Mouse (Mus musculus): ENCODE data around the gene Fam240a. TPM values are rescaled to one million over a fixed set of nuclear protein-coding genes. Genes with fewer than 3 reads are reported as not detected.

Gene Fam240a
- total and polyA plus RNA-seq, 2 experiments from 2014 or later, result 0.58 TPM; not detected in 1

DNA sequence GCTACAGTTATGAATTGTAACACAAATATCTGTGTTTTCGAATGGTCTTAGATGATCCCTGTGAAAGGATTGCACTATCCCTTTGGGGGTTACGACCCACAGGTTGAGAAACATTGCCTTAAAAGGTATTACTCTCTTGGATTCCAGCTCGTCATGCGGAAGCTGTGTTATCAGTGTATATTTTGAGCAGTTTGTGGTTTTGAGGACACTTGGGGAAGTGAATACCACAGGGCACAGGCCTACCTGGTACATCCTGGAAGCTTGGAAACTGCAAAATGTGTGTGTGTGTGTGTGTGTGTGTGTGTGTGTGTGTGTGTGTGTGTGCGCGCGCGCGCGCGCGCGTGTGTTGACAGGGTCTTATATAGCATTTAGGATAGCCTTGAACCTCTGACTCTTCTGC is 35.2 kb upstream of the Fam240a start:
- no peak for TF ChIP-seq CTCF (IDR thresholded peaks at IDR 0.05; ENCODE audit: low read depth)
- DNase-seq, result no peak
- H3K9me3 ChIP-seq (ENCODE audit: low read length), result no peaks in the 10 kb centered on the region
- H3K4me1 ChIP-seq (ENCODE audit: insufficient read depth), result peaks cover 5% of the 10 kb centered on the region; the same call in 1 of the 2 replicates
- no peak overlapping the region for H3K4me2 ChIP-seq (ENCODE audit: low read depth)
- H3K4me3 ChIP-seq (ENCODE audit: low read depth, low read length), result no peak overlapping the region
- H3K27me3 ChIP-seq (ENCODE audit: insufficient read depth, low read length), result peaks cover 7% of the 10 kb centered on the region; the same call in 1 of the 2 replicates
- no peaks in the 10 kb centered on the region for H3K36me3 ChIP-seq (ENCODE audit: insufficient read depth)
- no peak overlapping the region for H3K27ac ChIP-seq (ENCODE audit: low read depth, low read length)
- 97% methylated on average over 13 of the region's 13 CpGs for WGBS
- ATAC-seq, result no peak
- H3K9ac ChIP-seq, result no peak overlapping the region

DNA sequence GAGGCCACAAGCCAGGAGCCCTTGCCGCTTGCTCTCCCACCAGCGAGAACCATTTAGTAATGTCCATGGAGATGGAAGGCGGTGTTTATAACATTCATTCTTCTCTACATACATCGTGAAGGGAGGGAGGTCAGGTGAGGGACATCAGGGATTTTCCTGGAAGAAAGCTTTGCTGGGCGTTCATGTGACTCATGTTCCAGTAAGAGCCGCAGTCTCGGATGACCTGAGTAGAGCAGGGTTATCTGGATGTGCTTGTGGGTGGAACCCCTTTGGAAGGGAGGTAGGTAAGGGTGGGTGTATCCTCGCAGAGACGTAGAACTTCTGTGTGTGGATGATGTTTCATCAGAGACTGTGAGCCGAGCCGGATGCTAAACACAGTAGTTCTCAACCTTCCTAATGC is 34.7 kb upstream of the Fam240a start, which contains the start of gene Lrrc2:
Gene Lrrc2 (plus strand): TSS at position 149 of the 400 bp plus-strand sequence.
- H3K4me1 ChIP-seq (ENCODE audit: insufficient read depth), result peaks cover 5% of the 10 kb centered on the region; the same call in 1 of the 2 replicates
- 90% methylated on average over 11 of the region's 11 CpGs for WGBS
- no peaks in the 10 kb centered on the region for H3K9me3 ChIP-seq (ENCODE audit: low read length)
- no peak for ATAC-seq
- H3K9ac ChIP-seq, result no peak within 1 kb of the TSS
- no peak within 1 kb of the TSS for H3K27ac ChIP-seq (ENCODE audit: low read depth, low read length)
- H3K4me2 ChIP-seq (ENCODE audit: low read depth), result no peak within 1 kb of the TSS
- DNase-seq, result no peak
- H3K27me3 ChIP-seq (ENCODE audit: insufficient read depth, low read length), result peaks cover 11% of the 10 kb centered on the region; the same call in 1 of the 2 replicates
- no peak within 1 kb of the TSS for H3K4me3 ChIP-seq (ENCODE audit: low read depth, low read length)
- no peaks in the 10 kb centered on the region for H3K36me3 ChIP-seq (ENCODE audit: insufficient read depth)
- no peak for TF ChIP-seq CTCF (IDR thresholded peaks at IDR 0.05; ENCODE audit: low read depth)

DNA sequence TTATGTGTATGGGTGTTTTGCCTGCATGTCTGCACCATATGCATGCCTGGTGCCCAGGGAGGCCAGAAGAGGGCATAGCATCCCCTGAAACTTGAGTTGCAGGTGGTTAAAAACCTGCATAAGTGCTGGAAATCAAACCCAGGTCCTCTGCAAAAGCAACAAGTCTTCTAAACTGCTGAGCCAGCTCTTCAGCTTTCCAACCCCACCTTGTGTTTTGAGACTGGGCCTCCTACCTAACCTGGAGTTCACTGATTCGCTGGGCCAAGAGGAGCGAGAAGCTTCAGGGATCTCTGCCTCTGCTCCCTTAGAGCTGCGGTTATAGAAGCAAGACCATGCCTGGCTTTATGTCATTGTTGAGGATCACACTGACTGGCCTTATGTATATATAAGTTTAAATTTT is 33.4 kb upstream of the Fam240a start:
- over 99% methylated on average over 3 of the region's 3 CpGs for WGBS
- Histone ChIP-seq H3K9me3 (ENCODE audit: low read length) (no peaks in the 10 kb centered on the region), H3K9ac (no peak overlapping the region), H3K36me3 (ENCODE audit: insufficient read depth) (no peaks in the 10 kb centered on the region), H3K4me3 (ENCODE audit: low read depth, low read length) (no peak overlapping the region), H3K4me1 (ENCODE audit: insufficient read depth) (peaks cover 5% of the 10 kb centered on the region; the same call in 1 of the 2 replicates), H3K27me3 (ENCODE audit: insufficient read depth, low read length) (peaks cover 17% of the 10 kb centered on the region), H3K4me2 (ENCODE audit: low read depth) (no peak overlapping the region), H3K27ac (ENCODE audit: low read depth, low read length) (no peak overlapping the region)
- DNase-seq, result no peak
- ATAC-seq, result no peak
- TF ChIP-seq CTCF (IDR thresholded peaks at IDR 0.05; ENCODE audit: low read depth), result no peak

- Histone ChIP-seq H3K27me3 (ENCODE audit: insufficient read depth, low read length) (peaks cover 17% of the 10 kb centered on the region), H3K9me3 (ENCODE audit: low read length) (no peaks in the 10 kb centered on the region), H3K27ac (ENCODE audit: low read depth, low read length) (no peak overlapping the region), H3K4me1 (ENCODE audit: insufficient read depth) (peaks cover 5% of the 10 kb centered on the region; the same call in 1 of the 2 replicates), H3K4me2 (ENCODE audit: low read depth) (no peak overlapping the region), H3K9ac (no peak overlapping the region), H3K4me3 (ENCODE audit: low read depth, low read length) (no peak overlapping the region), H3K36me3 (ENCODE audit: insufficient read depth) (no peaks in the 10 kb centered on the region)
- ATAC-seq, result no peak
- 65% methylated on average over 8 of the region's 8 CpGs for WGBS
- DNase-seq, result no peak
- no peak for TF ChIP-seq CTCF (IDR thresholded peaks at IDR 0.05; ENCODE audit: low read depth)
Observed at GRCm38 (mm10) chr9:110948813-110949310, 32.2 kb upstream of the Fam240a start.

DNA sequence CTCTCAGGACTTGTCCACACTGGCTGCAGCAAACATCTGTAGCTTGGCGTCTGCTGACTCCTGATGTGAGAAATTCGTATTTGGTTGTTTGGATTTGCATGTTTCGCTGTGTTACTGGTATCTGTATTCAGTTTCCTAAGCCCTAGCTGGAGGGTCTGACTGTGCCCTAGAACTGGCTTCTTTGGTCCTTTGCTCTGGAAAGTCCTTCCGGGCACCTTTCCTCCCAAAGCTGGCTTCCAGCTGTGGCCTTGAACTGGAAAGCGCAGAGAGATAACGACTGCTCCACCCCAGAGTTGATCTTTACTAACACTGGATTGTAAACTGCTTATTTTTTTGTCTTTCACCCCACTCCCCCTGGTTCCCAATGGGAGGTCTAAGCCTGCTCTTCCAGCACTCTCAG is 31.2 kb upstream of the Fam240a start:
- H3K4me2 ChIP-seq (ENCODE audit: low read depth), result no peak overlapping the region
- H3K4me3 ChIP-seq (ENCODE audit: low read depth, low read length), result no peak overlapping the region
- H3K27ac ChIP-seq (ENCODE audit: low read depth, low read length), result no peak overlapping the region
- TF ChIP-seq CTCF (IDR thresholded peaks at IDR 0.05; ENCODE audit: low read depth), result no peak
- no peaks in the 10 kb centered on the region for H3K36me3 ChIP-seq (ENCODE audit: insufficient read depth)
- H3K27me3 ChIP-seq (ENCODE audit: insufficient read depth, low read length), result peaks cover 17% of the 10 kb centered on the region
- H3K4me1 ChIP-seq (ENCODE audit: insufficient read depth), result peaks cover 2% of the 10 kb centered on the region; the same call in 1 of the 2 replicates
- no peaks in the 10 kb centered on the region for H3K9me3 ChIP-seq (ENCODE audit: low read length)
- ATAC-seq, result no peak
- WGBS, result 41% methylated on average over 6 of the region's 6 CpGs
- no peak for DNase-seq
- H3K9ac ChIP-seq, result no peak overlapping the region

DNA sequence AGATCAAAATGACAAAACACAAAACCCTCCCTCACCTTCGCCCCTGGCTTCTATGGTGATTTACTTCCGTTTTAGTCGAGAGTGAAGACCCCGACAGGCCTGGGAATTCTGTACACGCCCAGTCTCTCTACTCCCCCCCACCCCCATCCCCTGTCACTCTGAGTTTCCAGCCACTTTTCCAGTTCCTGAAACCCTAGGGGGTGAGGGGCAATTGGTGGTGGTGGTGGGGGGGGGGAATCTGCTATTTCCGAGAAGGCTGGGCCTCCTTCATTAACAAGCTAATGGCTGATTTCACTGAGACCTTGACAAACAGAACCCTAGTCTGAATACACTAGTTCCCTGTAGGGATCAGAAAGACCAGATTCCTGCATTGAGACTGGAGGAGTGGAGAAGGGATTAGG is 30.6 kb upstream of the Fam240a start:
- Histone ChIP-seq H3K27me3 (ENCODE audit: insufficient read depth, low read length) (peaks cover 17% of the 10 kb centered on the region), H3K27ac (ENCODE audit: low read depth, low read length) (no peak overlapping the region), H3K4me1 (ENCODE audit: insufficient read depth) (no peaks in the 10 kb centered on the region), H3K9ac (no peak overlapping the region), H3K9me3 (ENCODE audit: low read length) (no peaks in the 10 kb centered on the region), H3K4me3 (ENCODE audit: low read depth, low read length) (no peak overlapping the region), H3K4me2 (ENCODE audit: low read depth) (no peak overlapping the region), H3K36me3 (ENCODE audit: insufficient read depth) (no peaks in the 10 kb centered on the region)
- TF ChIP-seq CTCF (IDR thresholded peaks at IDR 0.05; ENCODE audit: low read depth), result no peak
- ATAC-seq, result no peak
- DNase-seq, result no peak
- 20% methylated on average over 6 of the region's 6 CpGs for WGBS

DNA sequence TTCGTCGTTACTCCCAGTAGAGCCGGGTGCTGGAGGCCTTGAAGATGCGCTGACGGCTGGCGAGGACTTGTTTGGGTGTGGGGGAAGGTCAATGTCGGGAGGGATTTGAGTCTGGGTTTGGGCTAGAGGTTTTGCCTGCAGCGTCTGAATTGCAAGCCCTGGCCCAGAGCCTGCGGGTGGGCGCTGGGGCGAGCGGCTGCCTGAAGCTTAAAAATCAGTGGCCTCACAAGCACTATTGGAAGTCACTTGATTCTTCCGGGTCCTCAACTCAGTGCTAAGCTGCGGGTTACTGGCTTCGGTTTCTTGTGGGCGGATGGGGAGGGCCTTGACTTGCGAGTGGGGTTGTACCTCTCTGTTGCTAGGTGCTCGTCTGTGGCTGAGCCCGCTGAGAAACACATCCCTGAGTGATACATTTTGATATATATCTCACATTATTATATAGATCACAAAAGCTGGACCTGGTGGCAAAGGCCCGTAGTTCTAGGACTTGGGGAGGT is 29.9 kb upstream of the Fam240a start:
- no peak overlapping the region for H3K4me3 ChIP-seq (ENCODE audit: low read depth, low read length)
- no peak overlapping the region for H3K9ac ChIP-seq
- H3K9me3 ChIP-seq (ENCODE audit: low read length), result no peaks in the 10 kb centered on the region
- no peak for TF ChIP-seq CTCF (IDR thresholded peaks at IDR 0.05; ENCODE audit: low read depth)
- 22% methylated on average over 20 of the region's 20 CpGs for WGBS
- ATAC-seq (no peak), DNase-seq (no peak)
- H3K27ac ChIP-seq (ENCODE audit: low read depth, low read length), result no peak overlapping the region
- no peak overlapping the region for H3K4me2 ChIP-seq (ENCODE audit: low read depth)
- peaks cover 17% of the 10 kb centered on the region for H3K27me3 ChIP-seq (ENCODE audit: insufficient read depth, low read length)
- H3K4me1 ChIP-seq (ENCODE audit: insufficient read depth), result no peaks in the 10 kb centered on the region
- no peaks in the 10 kb centered on the region for H3K36me3 ChIP-seq (ENCODE audit: insufficient read depth)

Data from forebrain, postnatal 0 days (tissue).